Mouse (Mus musculus): ENCODE measurements around the gene Gm4881. TPM values are rescaled to one million over a fixed set of nuclear protein-coding genes. Genes with fewer than 3 reads are reported as not detected.

Gene Gm4881
- polyA plus RNA-seq, 1 experiment from 2014 or later = not detected

GRCm38 (mm10) chr7:24949958-24950623 lies 5.8 kb upstream of the Gm4881 start:
- Histone ChIP-seq H3K36me3 (no peaks in the 10 kb centered on the region), H3K27ac (no peak overlapping the region), H3K9ac (no peak overlapping the region), H3K9me3 (no peaks in the 10 kb centered on the region), H3K27me3 (peaks cover 100% of the 10 kb centered on the region), H3K4me2 (replicated peaks) (no peak overlapping the region), H3K4me1 (peaks cover 9% of the 10 kb centered on the region), H3K4me3 (no peak overlapping the region)
- ATAC-seq (ENCODE audit: insufficient number of reproducible peaks, insufficient read depth, low FRiP score, low TSS enrichment) = no peak
- under 1% methylated on average over 8 of the region's 8 CpGs for WGBS

GRCm38 (mm10) chr7:24948774-24949173 lies 4.5 kb upstream of the Gm4881 start:
- 1% methylated on average over 29 of the region's 29 CpGs for WGBS
- peaks cover 11% of the 10 kb centered on the region; the same call in 1 of the 2 replicates for H3K4me1 ChIP-seq
- H3K36me3 ChIP-seq = no peaks in the 10 kb centered on the region
- no peak overlapping the region for H3K9ac ChIP-seq
- no peak for ATAC-seq (ENCODE audit: insufficient number of reproducible peaks, insufficient read depth, low FRiP score, low TSS enrichment)
- no peak overlapping the region for H3K27ac ChIP-seq
- peaks cover 100% of the 10 kb centered on the region for H3K27me3 ChIP-seq
- no peak overlapping the region for H3K4me3 ChIP-seq
- no peaks in the 10 kb centered on the region for H3K9me3 ChIP-seq
- H3K4me2 ChIP-seq (replicated peaks) = no peak overlapping the region

- H3K27me3 ChIP-seq = peaks cover 100% of the 10 kb centered on the region
- WGBS = 4% methylated on average over 7 of the region's 7 CpGs
- no peaks in the 10 kb centered on the region for H3K36me3 ChIP-seq
- H3K9ac ChIP-seq = no peak overlapping the region
- H3K4me3 ChIP-seq = no peak overlapping the region
- peaks cover 11% of the 10 kb centered on the region; the same call in 1 of the 2 replicates for H3K4me1 ChIP-seq
- H3K27ac ChIP-seq = no peak overlapping the region
- H3K9me3 ChIP-seq = no peaks in the 10 kb centered on the region
- no peak overlapping the region for H3K4me2 ChIP-seq (replicated peaks)
- no peak for ATAC-seq (ENCODE audit: insufficient number of reproducible peaks, insufficient read depth, low FRiP score, low TSS enrichment)
These were observed 3.2 kb upstream of the Gm4881 start for GRCm38 (mm10) chr7:24947316-24948048.

- 7% methylated on average over 6 of the region's 6 CpGs for WGBS
- H3K9ac ChIP-seq = no peak overlapping the region
- no peak overlapping the region for H3K4me2 ChIP-seq (replicated peaks)
- peaks cover 100% of the 10 kb centered on the region for H3K27me3 ChIP-seq
- H3K36me3 ChIP-seq = no peaks in the 10 kb centered on the region
- H3K9me3 ChIP-seq = no peaks in the 10 kb centered on the region
- peak overlapping the region; percentile 34 for H3K4me3 ChIP-seq
- ATAC-seq (ENCODE audit: insufficient number of reproducible peaks, insufficient read depth, low FRiP score, low TSS enrichment) = no peak
- no peak overlapping the region for H3K27ac ChIP-seq
- H3K4me1 ChIP-seq = peaks cover 11% of the 10 kb centered on the region; the same call in 1 of the 2 replicates
These were observed 653 bp downstream of the Gm4881 start for GRCm38 (mm10) chr7:24943641-24944040.

- Histone ChIP-seq H3K27me3 (peaks cover 84% of the 10 kb centered on the region), H3K4me3 (no peak overlapping the region), H3K4me2 (replicated peaks) (no peak overlapping the region), H3K27ac (no peak overlapping the region), H3K4me1 (peaks cover 12% of the 10 kb centered on the region; the same call in 1 of the 2 replicates), H3K9ac (no peak overlapping the region), H3K9me3 (no peaks in the 10 kb centered on the region), H3K36me3 (peaks cover 10% of the 10 kb centered on the region)
- 1% methylated on average over 15 of the region's 15 CpGs for WGBS
- ATAC-seq (ENCODE audit: insufficient number of reproducible peaks, insufficient read depth, low FRiP score, low TSS enrichment) = no peak
These were observed 12.6 kb downstream of the Gm4881 start for GRCm38 (mm10) chr7:24931651-24932050.

- peaks cover 12% of the 10 kb centered on the region; the same call in 1 of the 2 replicates for H3K4me1 ChIP-seq
- no peak overlapping the region for H3K4me3 ChIP-seq
- 51% methylated on average over 6 of the region's 6 CpGs for WGBS
These were observed 13.8 kb downstream of the Gm4881 start for GRCm38 (mm10) chr7:24930475-24930874.

GRCm38 (mm10) chr7:24919728-24920127 lies 24.6 kb downstream of the Gm4881 start:
- Histone ChIP-seq H3K4me2 (replicated peaks) (no peak overlapping the region), H3K27me3 (no peaks in the 10 kb centered on the region), H3K36me3 (peaks cover 76% of the 10 kb centered on the region), H3K9ac (no peak overlapping the region; the same call in 1 of the 2 replicates), H3K9me3 (no peaks in the 10 kb centered on the region), H3K4me3 (no peak overlapping the region), H3K4me1 (no peaks in the 10 kb centered on the region), H3K27ac (no peak overlapping the region)
- no peak for ATAC-seq (ENCODE audit: insufficient number of reproducible peaks, insufficient read depth, low FRiP score, low TSS enrichment)
- 84% methylated on average over 9 of the region's 9 CpGs for WGBS

More at GRCm38 (mm10) chr7:24930475-24930874, 13.8 kb downstream of the Gm4881 start:
- Histone ChIP-seq H3K36me3 (peaks cover 22% of the 10 kb centered on the region), H3K27me3 (peaks cover 72% of the 10 kb centered on the region), H3K9ac (no peak overlapping the region), H3K4me2 (replicated peaks) (no peak overlapping the region), H3K9me3 (no peaks in the 10 kb centered on the region), H3K27ac (no peak overlapping the region)
- ATAC-seq (ENCODE audit: insufficient number of reproducible peaks, insufficient read depth, low FRiP score, low TSS enrichment) = no peak

GRCm38 (mm10) chr7:24918763-24919323 lies 25.5 kb downstream of the Gm4881 start:
- 93% methylated on average over 20 of the region's 20 CpGs for WGBS
- H3K4me2 ChIP-seq (replicated peaks) = no peak overlapping the region
- no peak overlapping the region for H3K9ac ChIP-seq
- H3K4me1 ChIP-seq = no peaks in the 10 kb centered on the region
- H3K36me3 ChIP-seq = peaks cover 68% of the 10 kb centered on the region
- no peak overlapping the region for H3K27ac ChIP-seq
- H3K9me3 ChIP-seq = no peaks in the 10 kb centered on the region
- no peak overlapping the region for H3K4me3 ChIP-seq
- 0 out of 2 replicates have a peak, but pooled peaks have one; percentile 23 for ATAC-seq (ENCODE audit: insufficient number of reproducible peaks, insufficient read depth, low FRiP score, low TSS enrichment)
- no peaks in the 10 kb centered on the region for H3K27me3 ChIP-seq

- H3K4me3 ChIP-seq = no peak overlapping the region
- H3K9me3 ChIP-seq = no peaks in the 10 kb centered on the region
- peaks cover 5% of the 10 kb centered on the region for H3K4me1 ChIP-seq
- no peaks in the 10 kb centered on the region for H3K27me3 ChIP-seq
- no peak overlapping the region for H3K9ac ChIP-seq
- no peak overlapping the region for H3K27ac ChIP-seq
- H3K36me3 ChIP-seq = peaks cover 40% of the 10 kb centered on the region
- no peak overlapping the region for H3K4me2 ChIP-seq (replicated peaks)
- WGBS = 92% methylated on average over 14 of the region's 14 CpGs
- ATAC-seq (ENCODE audit: insufficient number of reproducible peaks, insufficient read depth, low FRiP score, low TSS enrichment) = no peak
These were observed 31.8 kb downstream of the Gm4881 start for GRCm38 (mm10) chr7:24912480-24912879.

GRCm38 (mm10) chr7:24907211-24907748 lies 37.0 kb downstream of the Gm4881 start:
- no peaks in the 10 kb centered on the region for H3K27me3 ChIP-seq
- WGBS = 14% methylated on average over 13 of the region's 13 CpGs
- no peak overlapping the region for H3K4me3 ChIP-seq
- H3K36me3 ChIP-seq = peaks cover 17% of the 10 kb centered on the region
- ATAC-seq (ENCODE audit: insufficient number of reproducible peaks, insufficient read depth, low FRiP score, low TSS enrichment) = no peak
- peak overlapping the region; percentile 30 for H3K4me2 ChIP-seq (replicated peaks)
- no peaks in the 10 kb centered on the region for H3K9me3 ChIP-seq
- H3K9ac ChIP-seq = peak overlapping the region; percentile 33
- H3K27ac ChIP-seq = peak overlapping the region; percentile 50; the same call in 1 of the 2 replicates
- H3K4me1 ChIP-seq = peaks cover 36% of the 10 kb centered on the region

- Histone ChIP-seq H3K4me1 (peaks cover 36% of the 10 kb centered on the region), H3K27ac (0 out of 2 replicates have a peak overlapping the region, but pooled peaks have one; percentile 50), H3K9ac (peak overlapping the region; percentile 33; the same call in 1 of the 2 replicates), H3K4me3 (no peak overlapping the region), H3K27me3 (no peaks in the 10 kb centered on the region), H3K9me3 (no peaks in the 10 kb centered on the region), H3K4me2 (replicated peaks) (peak overlapping the region; percentile 30; the same call in 1 of the 2 replicates), H3K36me3 (peaks cover 13% of the 10 kb centered on the region; the same call in 1 of the 2 replicates)
- ATAC-seq (ENCODE audit: insufficient number of reproducible peaks, insufficient read depth, low FRiP score, low TSS enrichment) = no peak
- WGBS = 44% methylated on average over 6 of the region's 6 CpGs
These were observed 37.7 kb downstream of the Gm4881 start for GRCm38 (mm10) chr7:24906551-24906950.
